Mouse (Mus musculus) heart, postnatal 0 days (tissue): Measurements from ENCODE around the gene Emilin1. TPM values are rescaled to one million over a fixed set of nuclear protein-coding genes. Genes with fewer than 3 reads are reported as not detected.

Experiments
- ATAC-seq: fragments of 200-750 bp; cut with Nextera tagmentation; 2 replicates; pipeline ENCODE4 v1.8.0; 2017; ENCODE audit warnings: low read depth, moderate number of reproducible peaks, moderate library complexity; ENCODE audit not compliant: insufficient read depth
- DNase-seq: peaks from one replicate; pipeline ENCODE4 v3.0.0-alpha.2; 2016; ENCODE audit warnings: low spot score
- H3K27ac ChIP-seq: fragments of 300-500 bp; sonication (generic); 2 replicates; pipeline ENCODE4 v1.5.1; 2014; ENCODE audit warnings: low read depth, mild to moderate bottlenecking
- H3K27me3 ChIP-seq: fragments of 300-500 bp; sonication (generic); 2 replicates; pipeline ENCODE4 v1.6.1; 2014; ENCODE audit warnings: low read length, mixed read lengths; ENCODE audit not compliant: control insufficient read depth, insufficient read depth
- H3K36me3 ChIP-seq: fragments of 300-500 bp; sonication (generic); replicated peaks from 2 replicates; pipeline ENCODE4 v1.6.1; 2014; ENCODE audit warnings: low read length, mixed read lengths; ENCODE audit not compliant: control insufficient read depth, insufficient read depth
- H3K4me1 ChIP-seq: fragments of 300-500 bp; sonication (generic); 2 replicates; pipeline ENCODE4 v1.6.1; 2014; ENCODE audit warnings: antibody characterized with exemption; ENCODE audit not compliant: control insufficient read depth, insufficient read depth
- H3K4me2 ChIP-seq: fragments of 300-500 bp; sonication (generic); 2 replicates; pipeline ENCODE4 v1.6.1; 2014; ENCODE audit warnings: low read depth, mild to moderate bottlenecking, low read length, moderate library complexity
- H3K4me3 ChIP-seq: fragments of 300-500 bp; sonication (generic); 2 replicates; pipeline ENCODE4 v1.5.1; 2014; ENCODE audit warnings: low read depth, low read length
- H3K9ac ChIP-seq: fragments of 300-500 bp; sonication (generic); replicated peaks from 2 replicates; pipeline ENCODE4 v1.6.1; 2014; ENCODE audit warnings: low read depth, low read length, mixed read lengths
- H3K9me3 ChIP-seq: fragments of 300-500 bp; sonication (generic); replicated peaks from 2 replicates; pipeline ENCODE4 v1.6.1; 2016; ENCODE audit warnings: low read length; ENCODE audit not compliant: control insufficient read depth
- CTCF ChIP-seq: IDR thresholded peaks from 2 replicates; pipeline ENCODE4 v1.5.1; 2016; ENCODE audit warnings: antibody characterized with exemption, control low read depth, low read depth
- EP300 ChIP-seq: IDR thresholded peaks from 2 replicates; pipeline ENCODE4 v1.6.1; 2016; ENCODE audit warnings: antibody characterized with exemption, low read depth
- WGBS: fragments of 180-500 bp; shearing (Covaris S2); extraction: QIAGEN DNeasy Blood & Tissue Kit; methylation state at CpG from one replicate; pipeline ENCODE4 v1.1.7; 2014; 5-methylcytosine and 5-hydroxymethylcytosine counted together
- polyA plus RNA-seq: library from polyadenylated mRNA; unstranded; fragments of >200 nt; fragmentation: Nextera tagmentation; extraction: Ambion mirVana; gene quantifications from 2 replicates; pipeline ENCODE4 v1.2.1, GENCODE M21; 2015
- total RNA-seq: library from RNA; depleted of rRNA; stranded (reverse); fragments of >200 nt; gene quantifications from 2 replicates; pipeline ENCODE4 v1.2.3, GENCODE M21; 2014; ENCODE audit warnings: low replicate concordance

The Emilin1 gene
- total and polyA plus RNA-seq, 2 experiments from 2014 or later: 63.5 to 68.3 TPM

DNA sequence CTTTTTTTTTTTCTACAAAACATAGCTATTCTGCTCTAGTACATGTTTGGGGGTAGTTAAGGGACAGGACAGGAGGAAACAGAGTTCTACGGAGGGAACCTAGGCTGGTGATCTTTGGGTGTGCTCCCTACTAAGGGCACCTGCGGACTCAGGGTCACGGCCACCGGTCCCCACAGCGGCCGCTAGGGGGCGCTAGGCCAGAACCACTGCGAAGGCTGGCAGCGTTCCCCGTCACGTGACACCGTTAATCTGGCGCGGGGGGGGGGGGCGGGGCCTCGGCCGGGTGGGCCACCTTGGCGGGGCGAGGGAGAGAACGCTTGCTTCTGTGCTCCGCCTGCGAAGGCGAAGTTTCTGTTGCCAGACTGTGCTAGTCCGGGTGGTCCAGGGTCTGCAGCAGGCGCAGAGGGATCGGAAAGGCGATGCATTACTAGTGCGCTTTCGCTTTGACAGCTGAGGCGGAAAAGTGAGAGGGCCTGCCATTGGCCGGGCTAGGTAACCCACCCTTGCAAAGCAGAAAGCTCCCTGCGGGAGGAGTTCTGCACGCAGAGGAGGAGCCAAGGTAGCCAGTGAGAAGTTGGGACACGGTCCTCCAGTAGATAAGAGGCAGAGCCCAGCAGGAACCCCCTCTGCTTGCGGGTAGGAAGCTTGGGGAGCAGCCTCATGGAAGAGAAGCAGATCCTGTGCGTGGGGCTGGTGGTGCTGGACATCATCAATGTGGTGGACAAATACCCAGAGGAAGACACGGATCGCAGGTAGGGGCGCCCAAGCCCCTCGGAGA, 8.2 kb downstream of the Emilin1 start, which contains the start of gene Khk:
TSS of gene Khk (plus strand) at position 176 of the 778 bp plus-strand sequence.
- TF ChIP-seq CTCF (peak; percentile 88), EP300 (no peak)
- peak within 1 kb of the TSS; percentile 65 for H3K4me3 ChIP-seq
- peaks cover 20% of the 10 kb centered on the region; the same call in 1 of the 2 replicates for H3K36me3 ChIP-seq
- H3K4me1 ChIP-seq: peaks cover 15% of the 10 kb centered on the region; the same call in 1 of the 2 replicates
- peak; percentile 87 for DNase-seq
- H3K4me2 ChIP-seq: peak within 1 kb of the TSS; percentile 78
- 1% methylated on average over 38 of the region's 40 CpGs for WGBS
- H3K9ac ChIP-seq: peak within 1 kb of the TSS; percentile 49
- H3K27ac ChIP-seq: peak within 1 kb of the TSS; percentile 82
- H3K9me3 ChIP-seq: no peaks in the 10 kb centered on the region
- peak; percentile 85 for ATAC-seq
- no peaks in the 10 kb centered on the region for H3K27me3 ChIP-seq

GRCm38 (mm10) chr5:30922581-30923041, 9.4 kb downstream of the Emilin1 start:
- Histone ChIP-seq H3K4me3 (peak overlapping the region; percentile 65), H3K36me3 (peaks cover 14% of the 10 kb centered on the region; the same call in 1 of the 2 replicates), H3K4me1 (peaks cover 6% of the 10 kb centered on the region; the same call in 1 of the 2 replicates), H3K9ac (no peak overlapping the region), H3K27ac (no peak overlapping the region), H3K27me3 (no peaks in the 10 kb centered on the region), H3K9me3 (no peaks in the 10 kb centered on the region), H3K4me2 (peak overlapping the region; percentile 78)
- DNase-seq (no peak), ATAC-seq (no peak)
- no peak for TF ChIP-seq CTCF
- no peak for TF ChIP-seq EP300
- 43% methylated on average over 10 of the region's 10 CpGs for WGBS

- H3K27me3 ChIP-seq: no peaks in the 10 kb centered on the region
- DNase-seq (no peak), ATAC-seq (no peak)
- H3K27ac ChIP-seq: no peak overlapping the region
- TF ChIP-seq CTCF (no peak), EP300 (no peak)
- WGBS: 78% methylated on average over 6 of the region's 6 CpGs
- H3K4me3 ChIP-seq: no peak overlapping the region
- no peak overlapping the region for H3K4me2 ChIP-seq
- H3K9ac ChIP-seq: no peak overlapping the region
- H3K36me3 ChIP-seq: peaks cover 10% of the 10 kb centered on the region; the same call in 1 of the 2 replicates
- no peaks in the 10 kb centered on the region for H3K9me3 ChIP-seq
- peaks cover 6% of the 10 kb centered on the region; the same call in 1 of the 2 replicates for H3K4me1 ChIP-seq
Observed at GRCm38 (mm10) chr5:30923119-30923518, 9.9 kb downstream of the Emilin1 start.

DNA sequence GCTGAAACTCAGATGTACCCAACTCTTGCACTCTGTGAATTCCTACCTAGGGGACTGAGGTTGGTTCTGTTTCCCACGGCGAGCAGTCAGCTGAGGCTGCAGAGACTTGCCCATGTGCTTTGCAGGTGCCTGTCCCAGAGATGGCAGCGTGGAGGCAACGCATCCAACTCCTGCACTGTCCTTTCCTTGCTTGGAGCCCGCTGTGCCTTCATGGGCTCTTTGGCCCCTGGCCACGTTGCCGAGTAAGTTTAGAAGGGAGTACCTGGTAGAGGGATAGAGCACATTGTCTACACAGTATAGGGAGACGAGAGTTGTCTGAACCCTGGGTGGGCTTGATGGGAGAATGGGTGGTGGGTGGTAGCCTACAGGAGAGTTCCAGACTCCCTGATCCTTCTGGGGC, 11.4 kb downstream of the Emilin1 start:
- Histone ChIP-seq H3K27ac (no peak overlapping the region), H3K27me3 (no peaks in the 10 kb centered on the region), H3K4me1 (peaks cover 6% of the 10 kb centered on the region; the same call in 1 of the 2 replicates), H3K4me2 (no peak overlapping the region), H3K36me3 (no peaks in the 10 kb centered on the region; the same call in 1 of the 2 replicates), H3K4me3 (no peak overlapping the region), H3K9me3 (no peaks in the 10 kb centered on the region), H3K9ac (no peak overlapping the region)
- 81% methylated on average over 8 of the region's 8 CpGs for WGBS
- DNase-seq: no peak
- no peak for TF ChIP-seq CTCF
- TF ChIP-seq EP300: no peak
- no peak for ATAC-seq

DNA sequence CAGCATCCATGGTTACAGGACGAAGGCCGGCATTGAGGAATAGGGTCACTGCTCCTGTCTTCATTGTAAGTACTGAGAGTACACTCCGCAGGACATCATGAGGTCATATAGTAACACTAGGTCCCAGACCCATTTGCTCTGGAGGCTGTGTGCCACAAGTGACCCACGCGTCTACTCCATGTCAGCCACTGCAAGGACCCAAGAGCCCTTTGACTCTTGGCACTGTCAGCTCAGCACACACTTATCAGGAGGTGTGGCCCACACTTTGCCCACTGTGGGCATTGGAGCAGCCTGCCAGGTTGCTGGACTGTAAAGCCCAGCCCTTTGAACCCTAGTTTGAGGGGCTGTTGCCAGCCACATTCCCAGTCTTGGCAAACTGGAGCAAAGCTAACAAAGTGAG, 12.0 kb downstream of the Emilin1 start:
- no peaks in the 10 kb centered on the region for H3K27me3 ChIP-seq
- no peak overlapping the region for H3K27ac ChIP-seq
- DNase-seq (no peak), ATAC-seq (no peak)
- H3K9ac ChIP-seq: no peak overlapping the region
- no peaks in the 10 kb centered on the region for H3K9me3 ChIP-seq
- WGBS: 90% methylated on average over 5 of the region's 5 CpGs
- H3K4me1 ChIP-seq: peaks cover 6% of the 10 kb centered on the region; the same call in 1 of the 2 replicates
- TF ChIP-seq CTCF: no peak
- no peak for TF ChIP-seq EP300
- no peak overlapping the region for H3K4me2 ChIP-seq
- H3K36me3 ChIP-seq: no peaks in the 10 kb centered on the region; the same call in 1 of the 2 replicates
- H3K4me3 ChIP-seq: no peak overlapping the region
